Mouse (Mus musculus) heart, embryonic 10.5 days (tissue): ENCODE data around the gene Metap1. TPM values are rescaled to one million over a fixed set of nuclear protein-coding genes. Genes with fewer than 3 reads are reported as not detected.

Source experiments
- DNase-seq: peaks from one replicate; pipeline ENCODE4 v3.0.0-alpha.2; 2017; ENCODE audit warnings: low spot score
- H3K27ac ChIP-seq: fragments of 300-500 bp; sonication (generic); 2 replicates; pipeline ENCODE4 v1.5.1; 2016; ENCODE audit warnings: mild to moderate bottlenecking
- H3K27me3 ChIP-seq: fragments of 300-500 bp; sonication (generic); 2 replicates; pipeline ENCODE4 v1.6.1; 2016; ENCODE audit warnings: mild to moderate bottlenecking; ENCODE audit not compliant: poor library complexity, insufficient read depth, severe bottlenecking
- H3K36me3 ChIP-seq: fragments of 300-500 bp; sonication (generic); 2 replicates; pipeline ENCODE4 v1.6.1; 2016; ENCODE audit warnings: mild to moderate bottlenecking, moderate library complexity
- H3K4me1 ChIP-seq: fragments of 300-500 bp; sonication (generic); 2 replicates; pipeline ENCODE4 v1.6.1; 2016; ENCODE audit warnings: mild to moderate bottlenecking
- H3K4me3 ChIP-seq: fragments of 300-500 bp; sonication (generic); 2 replicates; pipeline ENCODE4 v1.5.1; 2016; ENCODE audit warnings: mild to moderate bottlenecking, moderate library complexity
- H3K9me3 ChIP-seq: fragments of 300-500 bp; sonication (generic); 2 replicates; pipeline ENCODE4 v1.6.1; 2016; ENCODE audit warnings: mild to moderate bottlenecking, moderate library complexity
- WGBS: fragments of 180-500 bp; shearing (Covaris S2); methylation state at CpG from one replicate; pipeline ENCODE4 v1.1.7; 2016; 5-methylcytosine and 5-hydroxymethylcytosine counted together
- microRNA counts: library from miRNA; unstranded; fragments of <30 nt; microRNA quantifications from one replicate; lab custom pipeline; 2017
- microRNA-seq: library from miRNA; unstranded; fragments of <30 nt; microRNA quantifications from one replicate; pipeline ENCODE4, GENCODE M21; 2017
- polyA plus RNA-seq: library from polyadenylated mRNA; unstranded; fragments of >200 nt; fragmentation: Nextera tagmentation; extraction: Ambion mirVana; gene quantifications from 2 replicates; pipeline ENCODE4 v1.2.1, GENCODE M21; 2016

The Metap1 gene
- polyA plus RNA-seq, 1 experiment from 2014 or later: 47.1 TPM

DNA sequence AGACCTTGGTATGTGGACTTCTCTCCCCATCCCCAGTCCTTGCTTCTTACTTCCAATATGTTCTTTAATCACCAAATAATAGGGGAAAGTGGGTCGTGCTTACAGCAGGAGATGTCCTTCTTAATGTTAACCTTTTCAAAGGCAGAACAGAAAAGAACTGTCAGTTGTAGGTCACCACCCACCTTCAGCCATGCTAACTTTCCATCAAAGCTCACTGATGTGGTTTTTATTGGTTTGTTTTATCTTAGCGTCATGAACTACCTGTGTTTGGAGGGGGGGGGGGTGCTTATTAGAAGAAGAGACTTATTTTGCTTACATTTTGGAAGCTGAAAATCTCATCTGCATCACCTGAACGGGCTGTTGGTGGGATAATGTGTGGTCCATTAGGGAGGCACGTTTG is 65.1 kb downstream of the Metap1 start:
- no peaks in the 10 kb centered on the region; the same call in 1 of the 2 replicates for H3K4me1 ChIP-seq
- H3K27me3 ChIP-seq: no peaks in the 10 kb centered on the region
- no peak for DNase-seq
- WGBS: 66% methylated on average over 4 of the region's 4 CpGs
- no peak overlapping the region for H3K4me3 ChIP-seq
- H3K36me3 ChIP-seq: no peaks in the 10 kb centered on the region
- H3K9me3 ChIP-seq: no peaks in the 10 kb centered on the region
- no peak overlapping the region for H3K27ac ChIP-seq

DNA sequence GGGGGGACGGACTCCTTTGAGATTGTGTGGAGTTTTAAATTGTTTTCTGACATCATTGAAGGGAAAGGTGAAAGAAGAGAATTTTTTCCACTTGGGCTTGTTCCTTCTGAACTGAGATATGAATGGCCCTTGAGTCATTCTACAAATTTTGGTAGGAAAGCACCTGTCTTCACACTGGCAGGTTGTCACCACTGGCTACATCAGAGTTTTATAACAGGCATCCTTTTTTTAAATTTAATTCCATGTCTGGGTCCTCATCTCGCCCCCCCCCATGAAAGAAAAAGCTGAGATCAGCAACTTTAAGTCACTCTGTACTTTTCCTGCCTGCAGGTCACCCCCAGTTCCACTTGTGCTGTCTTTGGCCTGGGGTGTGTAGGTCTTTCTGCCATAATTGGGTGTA is 65.7 kb downstream of the Metap1 start:
- Histone ChIP-seq H3K27me3 (no peaks in the 10 kb centered on the region), H3K4me3 (no peak overlapping the region), H3K9me3 (no peaks in the 10 kb centered on the region), H3K27ac (no peak overlapping the region), H3K36me3 (no peaks in the 10 kb centered on the region), H3K4me1 (no peaks in the 10 kb centered on the region; the same call in 1 of the 2 replicates)
- 60% methylated on average over 2 of the region's 2 CpGs for WGBS
- no peak for DNase-seq

DNA sequence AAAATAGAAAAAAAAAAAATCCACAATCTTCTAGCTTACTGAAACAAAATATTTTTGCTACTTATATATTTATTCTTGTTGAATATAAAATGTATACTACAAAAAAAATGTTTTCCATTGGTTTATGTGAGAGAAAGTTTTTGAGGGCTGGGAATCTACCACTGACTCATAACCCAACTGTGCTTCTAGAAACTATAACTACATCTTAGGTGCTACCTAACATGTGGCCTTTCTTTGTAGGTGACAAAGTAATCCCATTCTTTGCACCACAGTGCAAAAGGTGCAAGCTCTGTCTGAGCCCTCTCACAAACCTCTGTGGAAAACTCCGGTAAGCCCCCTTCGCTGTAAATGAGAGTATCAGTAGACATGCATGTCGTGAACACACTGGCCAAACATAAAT is 68.9 kb downstream of the Metap1 start:
- no peak for DNase-seq
- WGBS: 81% methylated on average over 3 of the region's 3 CpGs
- Histone ChIP-seq H3K36me3 (no peaks in the 10 kb centered on the region), H3K4me1 (no peaks in the 10 kb centered on the region; the same call in 1 of the 2 replicates), H3K9me3 (no peaks in the 10 kb centered on the region), H3K27ac (no peak overlapping the region), H3K4me3 (no peak overlapping the region), H3K27me3 (no peaks in the 10 kb centered on the region)

DNA sequence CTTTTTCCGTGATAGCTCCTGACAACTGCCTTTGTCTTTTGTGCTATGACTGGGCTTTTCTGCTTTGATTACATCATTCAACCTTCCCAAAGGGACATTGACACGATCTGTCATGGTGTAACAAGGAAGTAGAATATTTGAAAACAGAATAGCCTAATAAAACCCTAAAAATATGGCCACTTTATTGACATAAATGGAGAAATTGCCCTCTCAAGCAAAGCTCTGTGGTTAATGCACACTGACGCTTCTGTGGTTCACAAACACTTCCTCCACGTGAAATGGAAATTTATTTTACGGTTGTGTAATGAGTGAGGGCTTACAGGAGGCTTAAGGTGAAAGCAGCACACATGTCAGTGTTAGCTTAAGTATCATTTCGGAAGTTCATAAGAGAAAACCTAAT is 69.9 kb downstream of the Metap1 start:
- no peaks in the 10 kb centered on the region; the same call in 1 of the 2 replicates for H3K4me1 ChIP-seq
- H3K36me3 ChIP-seq: no peaks in the 10 kb centered on the region
- DNase-seq: no peak
- H3K27me3 ChIP-seq: no peaks in the 10 kb centered on the region
- no peak overlapping the region for H3K4me3 ChIP-seq
- H3K27ac ChIP-seq: no peak overlapping the region
- no peaks in the 10 kb centered on the region for H3K9me3 ChIP-seq
- WGBS: 80% methylated on average over 6 of the region's 6 CpGs

DNA sequence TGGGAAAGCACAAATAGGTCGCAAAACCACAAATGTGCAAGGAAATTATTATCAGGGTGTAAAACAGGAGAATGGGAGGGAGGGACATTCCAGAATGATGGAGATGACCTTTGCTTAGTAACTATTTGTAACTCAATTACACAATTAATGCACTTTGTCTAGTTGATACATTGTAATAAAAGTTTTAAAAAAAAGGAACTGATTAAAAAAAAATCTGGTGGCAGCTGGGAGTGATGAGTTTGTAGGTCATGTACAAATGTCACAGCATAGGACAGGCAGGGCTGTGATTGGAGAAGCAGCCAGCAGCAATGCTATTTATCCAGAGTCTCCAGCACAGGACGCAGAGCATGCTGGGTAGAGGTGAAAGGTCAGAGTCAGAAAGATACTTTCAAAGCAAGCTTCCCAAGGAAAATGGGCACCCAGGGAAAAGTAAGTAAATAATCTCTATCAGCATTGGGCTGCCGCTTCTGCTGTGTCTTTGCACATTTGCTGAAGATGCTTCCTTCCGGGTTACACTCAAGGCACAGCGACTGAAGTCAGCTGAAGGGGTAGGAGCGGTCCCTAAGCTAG is 74.1 kb downstream of the Metap1 start, which contains the start of gene Adh4:
Gene Adh4, plus strand, starts transcription at position 346 of the 570 bp plus-strand sequence.
- no peaks in the 10 kb centered on the region for H3K4me1 ChIP-seq
- H3K36me3 ChIP-seq: no peaks in the 10 kb centered on the region
- no peaks in the 10 kb centered on the region for H3K9me3 ChIP-seq
- H3K27me3 ChIP-seq: no peaks in the 10 kb centered on the region
- 77% methylated on average over 6 of the region's 6 CpGs for WGBS
- no peak for DNase-seq
- H3K4me3 ChIP-seq: no peak within 1 kb of the TSS
- H3K27ac ChIP-seq: no peak within 1 kb of the TSS

DNA sequence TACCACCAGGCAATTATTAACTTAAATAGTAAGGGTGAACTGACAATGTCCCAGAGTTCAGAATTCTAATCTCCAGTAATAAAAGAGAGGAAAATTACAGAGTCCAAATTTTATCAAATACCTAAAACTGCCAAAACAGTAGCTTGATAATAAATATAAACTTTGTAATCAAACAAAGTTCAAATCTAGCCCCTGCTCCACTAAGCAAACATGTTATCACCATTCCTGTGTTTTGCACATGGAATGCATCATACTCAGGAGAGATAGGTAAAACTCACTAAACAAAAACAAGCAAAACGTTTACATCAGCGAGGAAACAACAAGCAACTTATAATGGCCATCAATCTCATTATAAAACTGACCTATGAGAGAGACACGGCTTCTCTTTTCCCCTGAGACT is 79.1 kb downstream of the Metap1 start:
- DNase-seq: no peak
- Histone ChIP-seq H3K36me3 (no peaks in the 10 kb centered on the region), H3K27me3 (no peaks in the 10 kb centered on the region), H3K4me3 (no peak overlapping the region), H3K9me3 (no peaks in the 10 kb centered on the region), H3K27ac (no peak overlapping the region), H3K4me1 (no peaks in the 10 kb centered on the region)
- 79% methylated on average over 3 of the region's 3 CpGs for WGBS

DNA sequence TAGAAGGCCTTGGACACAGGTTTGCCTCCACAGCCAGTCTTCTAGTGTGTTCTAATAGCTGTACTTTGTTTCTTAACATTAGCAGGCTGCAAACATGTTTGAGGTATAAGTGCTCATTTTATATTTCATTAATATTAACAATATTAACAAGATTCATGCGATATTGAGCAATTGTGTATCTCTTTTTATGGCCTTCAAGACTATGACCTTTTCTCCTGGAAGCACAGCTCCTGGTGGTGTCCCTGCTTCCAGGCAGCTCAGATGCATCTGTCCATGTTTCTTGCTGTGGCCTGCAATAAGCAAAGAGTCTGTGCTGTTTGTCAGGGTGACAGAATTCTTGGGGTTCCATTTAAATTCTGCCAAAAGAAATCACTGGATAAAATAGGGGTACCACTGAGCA is 79.7 kb downstream of the Metap1 start:
- Histone ChIP-seq H3K4me3 (no peak overlapping the region), H3K4me1 (no peaks in the 10 kb centered on the region), H3K27me3 (no peaks in the 10 kb centered on the region), H3K36me3 (no peaks in the 10 kb centered on the region), H3K27ac (no peak overlapping the region), H3K9me3 (no peaks in the 10 kb centered on the region)
- WGBS: 76% methylated on average over 1 of the region's 1 CpGs
- no peak for DNase-seq

MicroRNAs encoded within 50 kb of the gene (microRNA counts, 519-probe panel; counts per million panel counts)
- not detected for microRNA mmu-miR-1956 (lab: Ali Mortazavi, UCI)

Small RNA genes lying within 50 kb of the gene (microRNA-seq; reads per million reads assigned to microRNA genes)
- gene Mir1956: not detected

Other genes starting within 250 kb of the Metap1 start
- gene Adh1, start 228.5 kb downstream of the Metap1 start, polyA plus RNA-seq: 0.99 and 1.0 TPM in 2 replicates
- gene Adh6a, start 176.2 kb downstream of the Metap1 start, polyA plus RNA-seq: 0.17 TPM in 1 of 2 replicates, not detected in the other
- 1.7 and 2.9 TPM in 2 replicates for gene Adh6b, start 147.7 kb downstream of the Metap1 start, polyA plus RNA-seq
- not detected in 2 replicates for gene Adh4, start 74.0 kb downstream of the Metap1 start, polyA plus RNA-seq
- 177 and 216 TPM in 2 replicates for gene Adh5, start 46.4 kb downstream of the Metap1 start, polyA plus RNA-seq
- gene Eif4e, start 36.7 kb upstream of the Metap1 start, polyA plus RNA-seq: 368 and 419 TPM in 2 replicates